Mouse (Mus musculus): ENCODE measurements at regions not wholly inside any gene's neighbourhood (a gene's known extent, or its start where the extent isn't known, plus 50 kb on each side); places are given as distances from the start of the nearest gene placed in this dataset.

DNA sequence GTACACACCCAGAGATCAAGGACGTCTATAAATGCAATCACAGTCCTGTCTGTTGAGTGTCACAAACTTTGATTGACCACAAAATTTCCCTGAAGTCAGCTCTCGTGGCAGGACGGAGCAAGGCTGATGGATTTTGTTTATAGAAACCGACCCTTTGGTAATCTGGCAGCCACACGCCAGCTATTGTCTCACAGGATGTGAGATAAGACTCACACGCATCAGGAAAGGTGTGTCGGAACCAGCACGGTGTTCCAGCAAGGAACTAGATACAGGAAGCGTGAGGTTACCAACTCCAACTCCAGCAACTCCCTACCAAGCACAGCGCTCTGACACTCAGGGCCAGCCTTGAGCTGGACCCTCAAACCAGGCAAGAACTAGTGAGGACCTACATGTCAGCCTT is 112.4 kb upstream of the Cops8 start:
- H3K27ac ChIP-seq (replicated peaks), result no peak overlapping the region; the same call in 1 of the 2 replicates
- ATAC-seq (ENCODE audit: extremely low read depth, insufficient number of reproducible peaks, low FRiP score, low TSS enrichment), result no peak
- no peak overlapping the region for H3K4me2 ChIP-seq
- 44% methylated on average over 10 of the region's 10 CpGs for WGBS
- no peaks in the 10 kb centered on the region for H3K4me1 ChIP-seq
- H3K4me3 ChIP-seq, result no peak overlapping the region
- H3K27me3 ChIP-seq (replicated peaks), result 0 out of 2 replicates have a peak, but pooled peaks cover 7% of the 10 kb centered on the region
- no peaks in the 10 kb centered on the region for H3K9me3 ChIP-seq
- no peak overlapping the region for H3K9ac ChIP-seq
- H3K36me3 ChIP-seq, result no peaks in the 10 kb centered on the region

DNA sequence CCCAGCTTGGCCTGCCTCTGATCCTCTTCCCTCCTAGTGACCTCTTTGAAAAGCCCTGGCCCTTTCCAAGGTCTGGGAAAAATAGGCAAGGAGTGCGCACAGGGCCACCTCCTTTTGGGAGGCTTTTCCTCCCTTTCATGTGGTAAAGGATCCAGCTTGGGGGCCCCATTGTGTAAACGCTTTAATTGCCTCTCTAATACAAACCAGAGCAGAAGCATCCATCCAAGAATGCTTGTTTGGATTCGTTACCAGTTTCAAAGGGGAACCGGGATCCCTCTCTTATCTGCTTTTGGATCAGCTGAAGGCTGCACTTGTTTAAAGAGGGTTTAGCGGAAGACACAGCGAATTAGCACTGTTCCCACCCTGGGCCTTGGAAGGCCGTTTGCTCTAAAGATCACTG is 109.3 kb upstream of the Cops8 start:
- Histone ChIP-seq H3K4me3 (no peak overlapping the region), H3K9ac (no peak overlapping the region), H3K4me1 (no peaks in the 10 kb centered on the region), H3K36me3 (no peaks in the 10 kb centered on the region), H3K27ac (replicated peaks) (no peak overlapping the region), H3K9me3 (peaks cover 4% of the 10 kb centered on the region; the same call in 1 of the 2 replicates), H3K27me3 (replicated peaks) (0 out of 2 replicates have a peak, but pooled peaks cover 7% of the 10 kb centered on the region), H3K4me2 (no peak overlapping the region)
- no peak for ATAC-seq (ENCODE audit: extremely low read depth, insufficient number of reproducible peaks, low FRiP score, low TSS enrichment)
- WGBS, result 39% methylated on average over 7 of the region's 7 CpGs

DNA sequence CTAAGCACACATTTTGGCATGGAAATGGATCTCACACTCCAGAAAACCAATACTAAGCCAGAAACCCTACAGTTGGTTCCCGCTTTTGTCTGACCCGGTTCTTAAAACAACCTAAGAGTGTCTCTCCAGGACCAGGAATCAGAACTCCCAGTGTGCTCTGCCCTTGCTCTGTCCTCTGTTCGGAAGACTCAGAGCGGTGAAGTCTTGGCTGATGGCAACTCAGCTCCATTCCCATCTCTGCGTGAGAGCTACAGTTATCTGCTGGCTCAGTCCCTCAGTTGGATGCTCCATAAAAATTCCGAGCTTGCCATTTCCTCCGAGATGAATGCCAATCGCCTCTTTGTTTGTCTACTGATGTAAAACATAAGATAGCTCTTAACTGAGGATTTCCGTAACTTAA is 107.6 kb upstream of the Cops8 start:
- H3K4me3 ChIP-seq, result no peak overlapping the region
- no peaks in the 10 kb centered on the region for H3K4me1 ChIP-seq
- no peak overlapping the region for H3K9ac ChIP-seq
- 0 out of 2 replicates have a peak, but pooled peaks cover 7% of the 10 kb centered on the region for H3K27me3 ChIP-seq (replicated peaks)
- 69% methylated on average over 9 of the region's 9 CpGs for WGBS
- no peak overlapping the region for H3K4me2 ChIP-seq
- ATAC-seq (ENCODE audit: extremely low read depth, insufficient number of reproducible peaks, low FRiP score, low TSS enrichment), result no peak
- H3K27ac ChIP-seq (replicated peaks), result no peak overlapping the region
- peaks cover 9% of the 10 kb centered on the region; the same call in 1 of the 2 replicates for H3K9me3 ChIP-seq
- H3K36me3 ChIP-seq, result no peaks in the 10 kb centered on the region

- peaks cover 4% of the 10 kb centered on the region for H3K4me1 ChIP-seq
- H3K4me3 ChIP-seq, result no peak overlapping the region
- no peak overlapping the region for H3K9ac ChIP-seq
- 0 out of 2 replicates have a peak, but pooled peaks cover 7% of the 10 kb centered on the region for H3K27me3 ChIP-seq (replicated peaks)
- peaks cover 9% of the 10 kb centered on the region; the same call in 1 of the 2 replicates for H3K9me3 ChIP-seq
- no peak overlapping the region for H3K4me2 ChIP-seq
- no peaks in the 10 kb centered on the region for H3K36me3 ChIP-seq
- ATAC-seq (ENCODE audit: extremely low read depth, insufficient number of reproducible peaks, low FRiP score, low TSS enrichment), result no peak
- H3K27ac ChIP-seq (replicated peaks), result no peak overlapping the region
These were observed 105.2 kb upstream of the Cops8 start for GRCm38 (mm10) chr1:90497568-90497967.

- peaks cover 39% of the 10 kb centered on the region for H3K4me1 ChIP-seq
- H3K36me3 ChIP-seq, result no peaks in the 10 kb centered on the region
- no peak overlapping the region for H3K4me2 ChIP-seq
- ATAC-seq (ENCODE audit: extremely low read depth, insufficient number of reproducible peaks, low FRiP score, low TSS enrichment), result no peak
- H3K27me3 ChIP-seq (replicated peaks), result no peaks in the 10 kb centered on the region
- H3K9ac ChIP-seq, result no peak overlapping the region
- no peak overlapping the region for H3K4me3 ChIP-seq
- no peak overlapping the region for H3K27ac ChIP-seq (replicated peaks)
- H3K9me3 ChIP-seq, result peaks cover 9% of the 10 kb centered on the region; the same call in 1 of the 2 replicates
These were observed 101.4 kb upstream of the Cops8 start for GRCm38 (mm10) chr1:90501373-90501772.

DNA sequence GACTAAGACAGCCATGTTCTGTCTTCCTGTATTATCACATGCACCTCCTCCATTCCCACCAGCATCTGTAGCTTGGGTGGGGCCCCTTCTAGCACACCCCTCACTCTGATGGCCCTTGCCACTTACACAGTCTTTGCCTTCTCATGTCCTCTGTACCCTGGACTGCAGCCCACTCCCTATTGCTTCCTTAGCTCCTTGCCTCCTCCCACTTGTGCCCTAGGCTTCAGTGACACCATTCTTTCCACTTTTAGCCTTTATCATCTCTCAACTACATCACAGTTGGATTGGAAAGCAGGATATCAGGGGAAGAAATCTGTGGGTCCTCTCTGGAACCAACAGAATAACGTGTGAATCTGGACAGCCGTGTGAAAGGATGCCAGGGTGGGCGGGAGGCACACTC is 100.4 kb upstream of the Cops8 start:
- no peak for ATAC-seq (ENCODE audit: extremely low read depth, insufficient number of reproducible peaks, low FRiP score, low TSS enrichment)
- WGBS, result 76% methylated on average over 3 of the region's 3 CpGs
- peak overlapping the region; percentile 81; the same call in 1 of the 2 replicates for H3K27ac ChIP-seq (replicated peaks)

GRCm38 (mm10) chr1:90502771-90503540 is 99.8 kb upstream of the Cops8 start:
- Histone ChIP-seq H3K9ac (no peak overlapping the region), H3K4me3 (no peak overlapping the region), H3K4me1 (peaks cover 44% of the 10 kb centered on the region), H3K9me3 (0 out of 2 replicates have a peak, but pooled peaks cover 4% of the 10 kb centered on the region), H3K36me3 (no peaks in the 10 kb centered on the region), H3K27me3 (replicated peaks) (no peaks in the 10 kb centered on the region), H3K4me2 (no peak overlapping the region), H3K27ac (replicated peaks) (peak overlapping the region; percentile 81)
- WGBS, result 51% methylated on average over 8 of the region's 8 CpGs
- ATAC-seq (ENCODE audit: extremely low read depth, insufficient number of reproducible peaks, low FRiP score, low TSS enrichment), result no peak

More for the DNA sequence above, 100.4 kb upstream of the Cops8 start:
- Histone ChIP-seq H3K4me2 (no peak overlapping the region), H3K9ac (no peak overlapping the region), H3K27me3 (replicated peaks) (no peaks in the 10 kb centered on the region), H3K36me3 (no peaks in the 10 kb centered on the region), H3K4me1 (peaks cover 41% of the 10 kb centered on the region), H3K4me3 (no peak overlapping the region), H3K9me3 (0 out of 2 replicates have a peak, but pooled peaks cover 4% of the 10 kb centered on the region)

DNA sequence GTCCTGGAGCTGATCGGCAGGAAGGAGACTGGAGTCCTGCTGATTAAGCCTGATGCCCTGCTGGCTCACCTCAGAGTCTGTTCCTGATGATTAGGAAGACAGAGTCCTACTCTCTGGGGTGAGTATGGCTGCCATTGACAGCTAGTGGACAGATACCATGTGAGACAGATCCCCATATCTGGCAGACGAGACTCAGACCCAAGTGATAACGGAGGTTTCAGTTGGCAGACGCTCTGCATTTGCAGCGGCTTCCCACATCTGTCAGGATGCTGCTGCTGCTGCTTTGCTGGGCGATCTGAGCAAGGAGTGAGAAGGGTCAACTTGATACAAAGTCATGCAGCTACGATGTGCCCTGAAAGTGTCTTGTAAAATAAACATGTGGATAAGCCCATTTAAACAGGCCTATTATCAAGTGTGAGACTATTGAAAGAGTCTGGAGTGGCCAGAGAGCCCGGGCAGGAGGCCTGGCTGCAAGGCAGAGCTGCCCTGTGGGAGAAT is 98.1 kb upstream of the Cops8 start:
- Histone ChIP-seq H3K4me3 (no peak overlapping the region), H3K36me3 (no peaks in the 10 kb centered on the region), H3K4me2 (0 out of 2 replicates have a peak overlapping the region, but pooled peaks have one; percentile 4), H3K27me3 (replicated peaks) (no peaks in the 10 kb centered on the region), H3K9me3 (0 out of 2 replicates have a peak, but pooled peaks cover 1% of the 10 kb centered on the region), H3K4me1 (peaks cover 44% of the 10 kb centered on the region), H3K27ac (replicated peaks) (peak overlapping the region; percentile 81), H3K9ac (no peak overlapping the region)
- 4% methylated on average over 8 of the region's 8 CpGs for WGBS
- ATAC-seq (ENCODE audit: extremely low read depth, insufficient number of reproducible peaks, low FRiP score, low TSS enrichment), result peak; percentile 65

GRCm38 (mm10) chr1:90505599-90505998 is 97.2 kb upstream of the Cops8 start:
- peaks cover 44% of the 10 kb centered on the region for H3K4me1 ChIP-seq
- no peak overlapping the region for H3K4me3 ChIP-seq
- H3K4me2 ChIP-seq, result no peak overlapping the region
- 70% methylated on average over 3 of the region's 3 CpGs for WGBS
- H3K27ac ChIP-seq (replicated peaks), result peak overlapping the region; percentile 81
- H3K9me3 ChIP-seq, result no peaks in the 10 kb centered on the region
- no peak for ATAC-seq (ENCODE audit: extremely low read depth, insufficient number of reproducible peaks, low FRiP score, low TSS enrichment)
- H3K36me3 ChIP-seq, result no peaks in the 10 kb centered on the region
- H3K27me3 ChIP-seq (replicated peaks), result no peaks in the 10 kb centered on the region
- H3K9ac ChIP-seq, result no peak overlapping the region

- no peak overlapping the region for H3K27ac ChIP-seq (replicated peaks)
- ATAC-seq (ENCODE audit: extremely low read depth, insufficient number of reproducible peaks, low FRiP score, low TSS enrichment), result no peak
- peaks cover 44% of the 10 kb centered on the region for H3K4me1 ChIP-seq
- no peaks in the 10 kb centered on the region for H3K27me3 ChIP-seq (replicated peaks)
- H3K4me3 ChIP-seq, result no peak overlapping the region
- 75% methylated on average over 9 of the region's 9 CpGs for WGBS
- no peak overlapping the region for H3K9ac ChIP-seq
- no peaks in the 10 kb centered on the region for H3K36me3 ChIP-seq
- H3K9me3 ChIP-seq, result no peaks in the 10 kb centered on the region
- no peak overlapping the region for H3K4me2 ChIP-seq
These were observed 96.2 kb upstream of the Cops8 start for GRCm38 (mm10) chr1:90506582-90506981.

DNA sequence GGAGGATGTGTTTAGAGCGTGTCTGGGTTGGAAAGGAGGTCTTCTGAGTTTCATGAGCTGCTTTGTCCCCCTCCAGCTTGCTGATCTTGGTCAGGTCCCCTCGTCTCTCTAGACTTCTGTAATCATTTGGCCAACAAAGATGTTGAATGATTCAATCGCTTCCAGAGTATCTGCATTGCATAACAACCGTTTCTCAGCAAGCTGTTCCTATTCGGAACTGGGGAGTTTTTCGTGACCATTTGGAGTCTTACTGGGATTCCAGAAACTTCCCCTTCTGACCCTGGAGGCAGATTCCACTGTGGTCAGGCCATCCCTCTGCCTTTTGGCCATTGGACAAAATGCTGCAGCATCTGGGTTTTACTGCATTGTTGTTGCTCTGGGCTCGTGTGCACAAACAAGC is 93.4 kb upstream of the Cops8 start:
- no peaks in the 10 kb centered on the region for H3K9me3 ChIP-seq
- H3K27ac ChIP-seq (replicated peaks), result no peak overlapping the region
- H3K4me3 ChIP-seq, result no peak overlapping the region
- H3K27me3 ChIP-seq (replicated peaks), result no peaks in the 10 kb centered on the region
- H3K4me1 ChIP-seq, result peaks cover 22% of the 10 kb centered on the region
- WGBS, result 58% methylated on average over 7 of the region's 7 CpGs
- H3K9ac ChIP-seq, result no peak overlapping the region
- ATAC-seq (ENCODE audit: extremely low read depth, insufficient number of reproducible peaks, low FRiP score, low TSS enrichment), result no peak
- no peaks in the 10 kb centered on the region for H3K36me3 ChIP-seq
- H3K4me2 ChIP-seq, result no peak overlapping the region
